In genomic region chr7:31036917-31037316, GRCm38 (mm10) we compare ENCODE assay signal across 17 mouse cellular contexts. TPM values are rescaled to one million over a fixed set of nuclear protein-coding genes. Genes with fewer than 3 reads are reported as not detected.
A peak's percentile ranks its signal among the peaks of the same experiment; 100 is the strongest.
DNase-seq lines count a peak whose midpoint lies in the region; ATAC-seq and TF ChIP-seq lines count a peak whose summit lies in the region.
"Had no signal": no experiment of that assay in that cellular context is flagged by ENCODE, and none has a peak within 500 bp of the region (broad histone marks: within the 10 kb centered on the region; RNA-seq: fewer than 3 reads in every experiment).

No protein-coding gene starts in this region.

- no peak overlapping the region for H3K4me3 ChIP-seq in liver, adult 2 months (ENCODE audit: insufficient read depth, low read depth, low read length)
- no peak overlapping the region for H3K4me3 ChIP-seq in hindbrain, embryonic 11.5 days (ENCODE audit: low read depth, low read length)
- H3K4me3 ChIP-seq: embryonic facial prominence, embryonic 13.5 days; midbrain, embryonic 15.5 days; neural tube, embryonic 12.5 days had no signal

- ATAC-seq in megakaryocyte-erythroid progenitor cell, adult 5-6 weeks (replicated peaks; ENCODE audit: low FRiP score, low TSS enrichment, poor library complexity, severe bottlenecking): peak; percentile 41; the same call in 1 of the 2 replicates
- no peak for ATAC-seq in hindbrain, embryonic 11.5 days (ENCODE audit: low FRiP score)
- ATAC-seq: hindbrain, postnatal 0 days; midbrain, embryonic 15.5 days; Patski had no signal

- no peak for TF ChIP-seq CTCF in liver, adult 2 months (IDR thresholded peaks at IDR 0.05; ENCODE audit: low read depth, low read length)

- 72% methylated on average over 7 of the region's 7 CpGs for WGBS in liver, adult 2 months
- WGBS in hindbrain, embryonic 11.5 days: 84% methylated on average over 7 of the region's 7 CpGs

- no peaks in the 10 kb centered on the region for H3K4me1 ChIP-seq in liver, adult 2 months (ENCODE audit: control insufficient read depth, insufficient read depth, low read length)
- H3K4me1 ChIP-seq in hindbrain, embryonic 11.5 days (replicated peaks; ENCODE audit: control insufficient read depth, insufficient read depth, low read length): no peaks in the 10 kb centered on the region
- H3K4me1 ChIP-seq: midbrain, embryonic 15.5 days had no signal

- no peaks in the 10 kb centered on the region for H3K27me3 ChIP-seq in liver, adult 2 months (ENCODE audit: control insufficient read depth, insufficient read depth, low read length)
- H3K27me3 ChIP-seq in hindbrain, embryonic 11.5 days (ENCODE audit: control insufficient read depth, insufficient read depth, low read length): peaks cover 9% of the 10 kb centered on the region
- H3K27me3 ChIP-seq: Patski had no signal

- H3K9me3 ChIP-seq in hindbrain, embryonic 11.5 days (ENCODE audit: control insufficient read depth, low read length): no peaks in the 10 kb centered on the region
- H3K9me3 ChIP-seq: embryonic facial prominence, embryonic 13.5 days; midbrain, embryonic 15.5 days; neural tube, embryonic 12.5 days had no signal

- H3K4me2 ChIP-seq in hindbrain, embryonic 11.5 days (replicated peaks; ENCODE audit: low read depth, low read length): no peak overlapping the region
- H3K4me2 ChIP-seq: embryonic facial prominence, embryonic 13.5 days; midbrain, embryonic 15.5 days; neural tube, embryonic 12.5 days had no signal

- no peaks in the 10 kb centered on the region for H3K79me2 ChIP-seq in liver, adult 2 months (ENCODE audit: control insufficient read depth, insufficient read depth, low read length)

- TF ChIP-seq POLR2A in liver, adult 2 months (IDR thresholded peaks at IDR 0.05; ENCODE audit: extremely low read depth, insufficient read depth, low read length): no peak

- no peak overlapping the region for H3K9ac ChIP-seq in liver, adult 2 months (ENCODE audit: low read depth, low read length)
- H3K9ac ChIP-seq in hindbrain, embryonic 11.5 days (ENCODE audit: low read depth, low read length): no peak overlapping the region
- H3K9ac ChIP-seq: embryonic facial prominence, embryonic 13.5 days; midbrain, embryonic 15.5 days; neural tube, embryonic 12.5 days had no signal

- peak; percentile 28 for DNase-seq in liver, adult 2 months (ENCODE audit: extremely low read depth, low read depth, low spot score)
- no peak for DNase-seq in liver
- DNase-seq in CD4-positive, CD25-positive, alpha-beta regulatory T cell, adult 2 months (ENCODE audit: low read depth, low spot score): peak; percentile 71
- DNase-seq in ZHBTc4 (ENCODE audit: low read depth, low spot score): peak; percentile 84
- no peak for DNase-seq in cerebellum, adult 8-10 months
- no peak for DNase-seq in hindbrain, embryonic 11.5 days (ENCODE audit: low spot score)
- no peak for DNase-seq in gastrocnemius, adult 8-10 months (ENCODE audit: low spot score in 2 of 2)
- DNase-seq: adrenal gland, postnatal 10 days; cerebellum, postnatal 25 days; heart, adult 18-20 months; heart, postnatal 14 days had no signal

- H3K27ac ChIP-seq in liver, adult 2 months (replicated peaks; ENCODE audit: insufficient read depth, low read depth, low read length): no peak overlapping the region
- H3K27ac ChIP-seq in hindbrain, embryonic 11.5 days (ENCODE audit: low read depth, low read length): no peak overlapping the region
- H3K27ac ChIP-seq: embryonic facial prominence, embryonic 13.5 days; hindbrain, postnatal 0 days; midbrain, embryonic 15.5 days; neural tube, embryonic 12.5 days had no signal

- H3K36me3 ChIP-seq in liver, adult 2 months (ENCODE audit: control insufficient read depth, insufficient read depth, low read length): no peaks in the 10 kb centered on the region
- no peaks in the 10 kb centered on the region for H3K36me3 ChIP-seq in hindbrain, embryonic 11.5 days (ENCODE audit: control insufficient read depth, insufficient read depth, low read length)
- H3K36me3 ChIP-seq: embryonic facial prominence, embryonic 13.5 days; midbrain, embryonic 15.5 days; neural tube, embryonic 12.5 days had no signal

RNA-seq across cellular contexts. Expression of gene Fxyd5, which starts 5.4 kb away (rescaled TPM):
- total RNA-seq in liver, adult 2 months (2014; rRNA removed): 3.6 and 3.8 TPM in 2 replicates
- 5.4 and 7.8 TPM in 2 replicates for polyA plus RNA-seq in liver, adult 2 months (2012; rRNA removed)
- total RNA-seq in megakaryocyte-erythroid progenitor cell, adult 5-6 weeks (2014; fragmentation: Nextera tagmentation): 27.6 and 29.5 TPM in 2 replicates
- 41.7 and 47.6 TPM in 2 replicates for total RNA-seq in megakaryocyte-erythroid progenitor cell, adult 5-6 weeks (2017)
- 12.3 and 14.1 TPM in 2 replicates for polyA plus RNA-seq in hindbrain, embryonic 11.5 days (2014; fragmentation: Nextera tagmentation; extraction: Ambion mirVana)
- 1 to 10 TPM; 4.7 to 8.7 (median 6.1) TPM for total RNA-seq in gastrocnemius, adult 8-10 months (2022)

RNA-seq across cellular contexts. Expression of gene Fxyd7, which starts 14.3 kb away (rescaled TPM):
- 0.47 TPM in 1 of 2 replicates, not detected in the other for total RNA-seq in liver, adult 2 months (2014; rRNA removed)
- 0.40 and 0.92 TPM in 2 replicates for polyA plus RNA-seq in liver, adult 2 months (2012; rRNA removed)
- total RNA-seq in megakaryocyte-erythroid progenitor cell, adult 5-6 weeks (2014; fragmentation: Nextera tagmentation): not detected in 2 replicates
- not detected in 2 replicates for total RNA-seq in megakaryocyte-erythroid progenitor cell, adult 5-6 weeks (2017)
- 8.7 and 12.6 TPM in 2 replicates for polyA plus RNA-seq in hindbrain, embryonic 11.5 days (2014; fragmentation: Nextera tagmentation; extraction: Ambion mirVana)
- total RNA-seq in gastrocnemius, adult 8-10 months (2022): 1 to 10 TPM in 2 of 4 experiments, under 1 TPM in 1, not detected in 1; 0.99 to 1.3 (median 1.3) TPM
- polyA plus RNA-seq: Patski had no signal

RNA-seq across cellular contexts. Expression of gene Fxyd1, which starts 20.1 kb away (rescaled TPM):
- total RNA-seq in liver, adult 2 months (2014; rRNA removed): 127 and 154 TPM in 2 replicates
- polyA plus RNA-seq in liver, adult 2 months (2012; rRNA removed): 1,507 and 1,555 TPM in 2 replicates
- not detected in 2 replicates for total RNA-seq in megakaryocyte-erythroid progenitor cell, adult 5-6 weeks (2014; fragmentation: Nextera tagmentation)
- not detected in 2 replicates for total RNA-seq in megakaryocyte-erythroid progenitor cell, adult 5-6 weeks (2017)
- 15.6 and 18.1 TPM in 2 replicates for polyA plus RNA-seq in hindbrain, embryonic 11.5 days (2014; fragmentation: Nextera tagmentation; extraction: Ambion mirVana)
- 100 to 1,000 TPM; 556 to 826 (median 679) TPM for total RNA-seq in gastrocnemius, adult 8-10 months (2022)
- polyA plus RNA-seq: Patski had no signal

RNA-seq across cellular contexts. Expression of gene Lgi4, which starts 22.2 kb away (rescaled TPM):
- total RNA-seq in liver, adult 2 months (2014; rRNA removed): 0.07 and 0.18 TPM in 2 replicates
- polyA plus RNA-seq in liver, adult 2 months (2012; rRNA removed): 0.04 and 0.09 TPM in 2 replicates
- not detected in 2 replicates for total RNA-seq in megakaryocyte-erythroid progenitor cell, adult 5-6 weeks (2014; fragmentation: Nextera tagmentation)
- not detected in 2 replicates for total RNA-seq in megakaryocyte-erythroid progenitor cell, adult 5-6 weeks (2017)
- 1.0 and 2.8 TPM in 2 replicates for polyA plus RNA-seq in hindbrain, embryonic 11.5 days (2014; fragmentation: Nextera tagmentation; extraction: Ambion mirVana)
- total RNA-seq in gastrocnemius, adult 8-10 months (2022): 1 to 10 TPM; 1.4 to 3.5 (median 2.3) TPM

RNA-seq across cellular contexts. Expression of gene Fxyd3, which starts 39.6 kb away (rescaled TPM):
- total RNA-seq in liver, adult 2 months (2014; rRNA removed): 0.27 and 0.46 TPM in 2 replicates
- 0.50 and 0.83 TPM in 2 replicates for polyA plus RNA-seq in liver, adult 2 months (2012; rRNA removed)
- not detected in 2 replicates for total RNA-seq in megakaryocyte-erythroid progenitor cell, adult 5-6 weeks (2014; fragmentation: Nextera tagmentation)
- not detected in 2 replicates for total RNA-seq in megakaryocyte-erythroid progenitor cell, adult 5-6 weeks (2017)
- polyA plus RNA-seq in hindbrain, embryonic 11.5 days (2014; fragmentation: Nextera tagmentation; extraction: Ambion mirVana): 6.3 and 8.6 TPM in 2 replicates
- 1 to 10 TPM in 2 of 4 experiments, under 1 TPM in 2; 0.77 to 1.3 (median 0.92) TPM for total RNA-seq in gastrocnemius, adult 8-10 months (2022)
- total RNA-seq: hindbrain, postnatal 0 days had no signal
- polyA plus RNA-seq: midbrain, embryonic 15.5 days; Patski had no signal

Comparison
In these comparisons a context has a peak if more than half of its experiments do, and no peak if none do; other contexts are left out.
1. DNase-seq: peak in liver, adult 2 months (single experiment), CD4-positive, CD25-positive, alpha-beta regulatory T cell, adult 2 months (single experiment) and ZHBTc4 (single experiment); none in liver (single experiment), cerebellum, adult 8-10 months (single experiment), hindbrain, embryonic 11.5 days (single experiment) and gastrocnemius, adult 8-10 months (0 of 2).
2. RNA of gene Fxyd1, which starts 20.1 kb away (total RNA-seq): 556 to 826 TPM in gastrocnemius, adult 8-10 months and 127 to 154 TPM in liver, adult 2 months; not detected in megakaryocyte-erythroid progenitor cell, adult 5-6 weeks; every median in the first group is over 100 times any median in the second.